Mouse (Mus musculus) limb, embryonic 15.5 days (tissue): Measurements from ENCODE around the gene Cyb561d2. TPM values are rescaled to one million over a fixed set of nuclear protein-coding genes. Genes with fewer than 3 reads are reported as not detected.
A peak's percentile ranks its signal among the peaks of the same experiment; 100 is the strongest.

Source experiments
- ATAC-seq: fragments of 200-750 bp; cut with Nextera tagmentation; 2 replicates; pipeline ENCODE4 v1.8.0; 2017; ENCODE audit warnings: low read depth, moderate TSS enrichment; ENCODE audit not compliant: insufficient number of reproducible peaks, low FRiP score, low TSS enrichment
- H3K27ac ChIP-seq: fragments of 300-500 bp; sonication (generic); 2 replicates; pipeline ENCODE4 v1.5.1; 2015; ENCODE audit warnings: moderate library complexity, mild to moderate bottlenecking, inconsistent platforms
- H3K27me3 ChIP-seq: fragments of 300-500 bp; sonication (generic); 2 replicates; pipeline ENCODE4 v1.6.1; 2015; ENCODE audit warnings: inconsistent platforms
- H3K36me3 ChIP-seq: fragments of 300-500 bp; sonication (generic); 2 replicates; pipeline ENCODE4 v1.6.1; 2015; ENCODE audit warnings: inconsistent platforms
- H3K4me1 ChIP-seq: fragments of 300-500 bp; sonication (generic); 2 replicates; pipeline ENCODE4 v1.6.1; 2015; ENCODE audit warnings: inconsistent platforms
- H3K4me2 ChIP-seq: fragments of 300-500 bp; sonication (generic); 2 replicates; pipeline ENCODE4 v1.6.1; 2015; ENCODE audit warnings: mild to moderate bottlenecking, inconsistent platforms
- H3K4me3 ChIP-seq: fragments of 300-500 bp; sonication (generic); 2 replicates; pipeline ENCODE4 v1.5.1; 2015; ENCODE audit warnings: mild to moderate bottlenecking, inconsistent platforms
- H3K9ac ChIP-seq: fragments of 300-500 bp; sonication (generic); 2 replicates; pipeline ENCODE4 v1.6.1; 2015; ENCODE audit warnings: inconsistent platforms
- H3K9me3 ChIP-seq: fragments of 300-500 bp; sonication (generic); 2 replicates; pipeline ENCODE4 v1.6.1; 2016; ENCODE audit warnings: inconsistent platforms
- WGBS: fragments of 180-500 bp; shearing (Covaris S2); methylation state at CpG from one replicate; pipeline ENCODE4 v1.1.7; 2015; 5-methylcytosine and 5-hydroxymethylcytosine counted together
- polyA plus RNA-seq: library from polyadenylated mRNA; unstranded; fragments of >200 nt; fragmentation: Nextera tagmentation; extraction: Ambion mirVana; gene quantifications from 2 replicates; pipeline ENCODE4 v1.2.1, GENCODE M21; 2015

Gene Cyb561d2
- polyA plus RNA-seq: 25.9 and 26.0 TPM in 2 replicates

GRCm38 (mm10) chr9:107541474-107542351 lies at the start of gene Cyb561d2, which contains the start of gene Nprl2:
TSS of gene Cyb561d2 (minus strand) at chr9:107542193.
TSS of gene Nprl2 (plus strand) at chr9:107542226.
- Histone ChIP-seq H3K27ac (peak within 1 kb of the TSS; percentile 77), H3K27me3 (no peaks in the 10 kb centered on the region), H3K9me3 (no peaks in the 10 kb centered on the region), H3K4me2 (peak within 1 kb of the TSS; percentile 93), H3K9ac (peak within 1 kb of the TSS; percentile 57), H3K4me3 (peak within 1 kb of the TSS; percentile 76), H3K36me3 (peaks cover 53% of the 10 kb centered on the region), H3K4me1 (peaks cover 47% of the 10 kb centered on the region)
- under 1% methylated on average over 46 of the region's 46 CpGs for WGBS
- ATAC-seq: peak; percentile 86

- ATAC-seq: no peak
- Histone ChIP-seq H3K36me3 (peaks cover 58% of the 10 kb centered on the region), H3K9ac (no peak overlapping the region), H3K4me2 (no peak overlapping the region), H3K4me1 (peaks cover 17% of the 10 kb centered on the region), H3K4me3 (no peak overlapping the region), H3K9me3 (no peaks in the 10 kb centered on the region), H3K27ac (no peak overlapping the region), H3K27me3 (no peaks in the 10 kb centered on the region)
- 91% methylated on average over 6 of the region's 6 CpGs for WGBS
Observed at GRCm38 (mm10) chr9:107590773-107591060, 48.7 kb upstream of the Cyb561d2 start.

DNA sequence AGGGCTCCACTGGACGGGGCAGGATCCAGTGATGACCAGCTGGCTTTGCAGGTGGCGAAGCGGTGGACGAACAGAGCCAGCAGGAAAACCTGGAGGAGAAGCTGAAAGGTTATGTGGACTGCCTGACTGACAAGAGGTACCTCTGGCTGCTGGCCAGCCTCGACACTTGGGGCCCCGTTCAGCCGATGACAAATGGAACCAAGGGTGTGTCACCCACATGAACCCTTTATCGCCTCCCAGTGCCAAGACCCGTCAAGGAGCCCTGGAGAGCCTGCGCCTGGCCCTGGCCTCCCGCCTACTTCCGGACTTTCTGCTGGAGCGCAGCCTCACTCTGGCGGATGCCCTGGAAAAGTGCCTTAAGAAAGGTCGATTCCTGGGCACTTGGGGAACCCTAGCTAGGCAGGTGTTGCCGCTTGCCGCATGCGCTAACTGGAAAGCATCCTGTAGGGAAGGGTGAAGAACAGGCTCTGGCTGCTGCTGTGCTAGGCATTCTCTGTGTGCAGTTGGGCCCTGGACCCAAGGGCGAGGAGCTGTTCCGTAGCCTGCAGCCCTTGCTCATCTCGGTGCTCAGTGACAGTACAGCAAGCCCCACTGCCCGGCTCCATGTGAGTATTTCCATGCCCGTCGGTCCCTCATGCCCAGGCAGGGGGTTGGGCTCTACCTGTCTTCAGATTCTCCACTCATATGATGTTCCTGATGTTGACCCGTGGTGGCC lies 48.2 kb upstream of the Cyb561d2 start:
- WGBS: 87% methylated on average over 25 of the region's 25 CpGs
- Histone ChIP-seq H3K27ac (no peak overlapping the region), H3K4me2 (no peak overlapping the region), H3K4me1 (peaks cover 17% of the 10 kb centered on the region), H3K36me3 (peaks cover 57% of the 10 kb centered on the region), H3K27me3 (no peaks in the 10 kb centered on the region), H3K9ac (no peak overlapping the region), H3K4me3 (no peak overlapping the region), H3K9me3 (no peaks in the 10 kb centered on the region)
- no peak for ATAC-seq

DNA sequence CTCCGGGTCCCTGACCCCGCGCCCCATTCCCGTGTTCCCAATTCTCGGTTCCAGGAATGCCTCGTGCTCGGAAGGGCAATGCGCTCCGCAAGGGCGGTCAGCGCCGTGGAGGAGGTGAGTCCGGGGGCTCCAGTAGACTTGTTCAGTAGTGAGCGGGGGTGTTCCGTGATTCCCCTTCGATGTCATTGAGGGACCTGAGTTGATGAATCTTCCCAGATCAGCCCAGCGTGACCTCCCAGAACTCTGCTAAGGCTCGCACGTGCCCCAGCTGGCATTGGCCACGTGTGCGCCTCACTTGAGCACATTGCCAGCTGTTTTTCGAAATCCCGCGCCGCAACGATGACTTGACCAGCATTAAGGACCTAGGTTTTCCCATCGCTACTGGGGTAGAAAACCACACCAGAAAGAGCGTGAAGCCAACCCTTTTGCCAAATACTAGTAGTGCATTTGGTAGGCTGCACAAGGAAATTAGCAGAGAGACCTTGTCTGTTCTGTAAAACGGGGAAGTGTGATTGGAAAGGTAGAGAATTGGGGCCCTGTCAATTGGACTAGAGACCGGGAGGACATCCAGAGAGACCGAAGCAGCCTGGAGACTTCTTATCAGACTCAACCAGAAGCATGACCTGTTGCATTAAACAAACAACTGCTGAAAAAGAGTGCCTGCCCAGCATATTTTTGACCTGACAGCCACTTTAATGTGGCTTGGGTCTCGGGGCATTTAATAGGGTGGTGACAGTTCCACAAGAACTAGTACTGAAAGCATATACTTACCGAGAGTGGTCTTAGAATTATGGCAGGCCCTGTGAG lies 46.0 kb upstream of the Cyb561d2 start:
- Histone ChIP-seq H3K9me3 (no peaks in the 10 kb centered on the region), H3K4me1 (peaks cover 17% of the 10 kb centered on the region), H3K27ac (peak overlapping the region; percentile 57), H3K27me3 (no peaks in the 10 kb centered on the region), H3K4me2 (peak overlapping the region; percentile 82), H3K4me3 (peak overlapping the region; percentile 89), H3K36me3 (peaks cover 42% of the 10 kb centered on the region), H3K9ac (peak overlapping the region; percentile 57)
- 2% methylated on average over 33 of the region's 33 CpGs for WGBS
- ATAC-seq: no peak

DNA sequence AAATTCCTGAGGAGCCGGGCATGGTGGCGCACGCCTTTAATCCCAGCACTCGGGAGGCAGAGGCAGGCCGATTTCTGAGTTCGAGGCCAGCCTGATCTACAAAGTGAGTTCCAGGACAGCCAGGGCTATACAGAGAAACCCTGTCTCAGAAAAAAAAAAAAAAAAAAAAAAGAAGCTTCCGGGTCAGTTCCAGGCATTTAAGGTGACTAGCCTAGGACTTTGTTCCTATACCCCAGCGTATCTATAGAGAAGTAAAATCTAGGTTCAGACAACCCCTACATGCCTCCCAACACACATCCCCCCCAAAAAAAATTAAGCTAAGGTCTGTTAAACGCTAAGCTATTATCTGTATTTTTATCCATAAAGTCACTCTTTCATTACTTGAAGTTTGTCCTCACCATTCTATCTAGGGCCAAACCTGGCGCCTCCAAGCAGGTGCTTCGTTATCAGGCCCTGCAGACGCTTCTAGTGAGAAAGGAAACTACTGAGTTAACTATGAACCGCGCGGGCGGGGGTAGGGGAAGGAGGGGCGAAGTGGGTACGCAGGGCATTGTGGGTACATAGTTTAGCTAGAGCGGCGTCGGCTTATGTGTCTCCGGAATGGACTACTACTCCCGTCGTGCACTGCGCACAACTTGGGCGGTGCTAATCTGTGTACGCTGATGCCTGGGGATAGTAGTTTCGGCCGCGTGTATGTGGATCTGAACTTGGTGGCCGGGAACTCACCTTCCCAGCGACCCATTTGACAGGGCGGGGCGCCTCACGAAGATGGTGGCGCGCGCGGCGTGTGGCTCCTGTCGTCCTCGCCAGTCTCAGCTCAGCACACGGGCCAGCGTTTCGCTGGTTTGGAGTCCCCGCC lies 45.2 kb upstream of the Cyb561d2 start, which contains the start of gene Ifrd2:
Gene Ifrd2 (plus strand): TSS at position 669 of the 859 bp plus-strand sequence.
- H3K36me3 ChIP-seq: peaks cover 39% of the 10 kb centered on the region
- H3K27me3 ChIP-seq: no peaks in the 10 kb centered on the region
- peak within 1 kb of the TSS; percentile 82 for H3K4me2 ChIP-seq
- peak within 1 kb of the TSS; percentile 57 for H3K27ac ChIP-seq
- H3K9ac ChIP-seq: peak within 1 kb of the TSS; percentile 57
- H3K4me1 ChIP-seq: peaks cover 20% of the 10 kb centered on the region
- no peaks in the 10 kb centered on the region for H3K9me3 ChIP-seq
- H3K4me3 ChIP-seq: peak within 1 kb of the TSS; percentile 89
- WGBS: 13% methylated on average over 46 of the region's 46 CpGs
- ATAC-seq: peak; percentile 97

- Histone ChIP-seq H3K4me2 (no peak overlapping the region), H3K27ac (no peak overlapping the region), H3K36me3 (peaks cover 32% of the 10 kb centered on the region), H3K4me1 (peaks cover 27% of the 10 kb centered on the region), H3K27me3 (no peaks in the 10 kb centered on the region), H3K4me3 (no peak overlapping the region), H3K9ac (no peak overlapping the region), H3K9me3 (no peaks in the 10 kb centered on the region)
- no peak for ATAC-seq
- 90% methylated on average over 5 of the region's 5 CpGs for WGBS
Observed at GRCm38 (mm10) chr9:107586504-107586903, 44.5 kb upstream of the Cyb561d2 start.

GRCm38 (mm10) chr9:107583174-107583573 lies 41.2 kb upstream of the Cyb561d2 start:
- Histone ChIP-seq H3K36me3 (peaks cover 13% of the 10 kb centered on the region), H3K27ac (no peak overlapping the region), H3K9me3 (no peaks in the 10 kb centered on the region), H3K4me1 (peaks cover 38% of the 10 kb centered on the region), H3K9ac (no peak overlapping the region), H3K27me3 (no peaks in the 10 kb centered on the region), H3K4me3 (no peak overlapping the region), H3K4me2 (no peak overlapping the region)
- WGBS: 93% methylated on average over 14 of the region's 14 CpGs
- ATAC-seq: no peak

DNA sequence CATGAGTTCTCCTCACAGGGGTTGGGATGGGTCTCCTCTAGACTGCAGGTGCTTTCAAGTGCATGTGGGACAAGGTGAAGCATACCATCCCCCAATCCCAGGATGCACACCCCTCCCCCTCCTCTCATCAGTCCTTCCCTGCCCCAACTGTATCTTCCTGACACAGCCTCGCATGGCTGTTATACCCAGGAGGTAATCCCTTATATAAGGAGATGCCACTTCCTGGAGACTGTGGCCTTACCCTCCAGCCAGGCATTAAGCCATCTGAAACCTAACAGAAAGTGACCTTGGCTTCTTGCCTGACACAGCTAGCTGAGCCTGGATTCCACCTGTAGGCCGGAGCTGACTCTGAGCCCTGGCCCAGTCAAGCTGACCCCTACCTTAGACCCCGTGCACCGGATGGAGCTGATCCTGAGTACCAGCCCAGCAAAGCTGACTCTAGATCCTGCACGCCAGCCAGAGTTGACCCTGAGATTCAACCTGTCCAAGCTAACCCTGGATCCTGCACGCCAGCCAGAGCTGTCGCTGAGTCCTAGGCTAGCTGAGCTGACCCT lies 40.6 kb upstream of the Cyb561d2 start:
- no peak for ATAC-seq

GRCm38 (mm10) chr9:107581584-107581983 lies 39.6 kb upstream of the Cyb561d2 start:
- no peaks in the 10 kb centered on the region for H3K9me3 ChIP-seq
- H3K4me1 ChIP-seq: peaks cover 45% of the 10 kb centered on the region
- H3K36me3 ChIP-seq: peaks cover 13% of the 10 kb centered on the region
- no peaks in the 10 kb centered on the region for H3K27me3 ChIP-seq
- ATAC-seq: no peak
- 64% methylated on average over 4 of the region's 4 CpGs for WGBS
- peak overlapping the region; percentile 70 for H3K4me2 ChIP-seq
- H3K4me3 ChIP-seq: peak overlapping the region; percentile 60
- peak overlapping the region; percentile 96 for H3K27ac ChIP-seq
- H3K9ac ChIP-seq: peak overlapping the region; percentile 47; the same call in 1 of the 2 replicates

More for the DNA sequence above, 40.6 kb upstream of the Cyb561d2 start:
- WGBS: 89% methylated on average over 7 of the region's 7 CpGs
- Histone ChIP-seq H3K9me3 (no peaks in the 10 kb centered on the region), H3K4me3 (no peak overlapping the region), H3K27ac (no peak overlapping the region), H3K27me3 (no peaks in the 10 kb centered on the region), H3K36me3 (peaks cover 13% of the 10 kb centered on the region), H3K4me2 (no peak overlapping the region), H3K4me1 (peaks cover 38% of the 10 kb centered on the region), H3K9ac (no peak overlapping the region)

- under 1% methylated on average over 32 of the region's 32 CpGs for WGBS
- no peaks in the 10 kb centered on the region for H3K27me3 ChIP-seq
- no peaks in the 10 kb centered on the region for H3K9me3 ChIP-seq
- H3K4me3 ChIP-seq: peak within 1 kb of the TSS; percentile 60
- H3K36me3 ChIP-seq: peaks cover 13% of the 10 kb centered on the region
- ATAC-seq: peak; percentile 73
- H3K9ac ChIP-seq: peak within 1 kb of the TSS; percentile 47
- H3K27ac ChIP-seq: peak within 1 kb of the TSS; percentile 96
- H3K4me2 ChIP-seq: peak within 1 kb of the TSS; percentile 70
- H3K4me1 ChIP-seq: peaks cover 53% of the 10 kb centered on the region
Observed at GRCm38 (mm10) chr9:107580501-107581317, 38.7 kb upstream of the Cyb561d2 start, which contains the start of gene Hyal3. TSS of gene Hyal3 (plus strand) at chr9:107580818.
